Mouse (Mus musculus) forebrain, embryonic 11.5 days (tissue): ENCODE results near the gene A430033K04Rik. TPM values are rescaled to one million over a fixed set of nuclear protein-coding genes. Genes with fewer than 3 reads are reported as not detected.

Experiments
- ATAC-seq: fragments of 200-750 bp; cut with Nextera tagmentation; replicated peaks from 2 replicates; pipeline ENCODE4 v1.8.0; 2017; ENCODE audit warnings: moderate TSS enrichment; ENCODE audit not compliant: low FRiP score
- DNase-seq: peaks from one replicate; pipeline ENCODE4 v3.0.0-alpha.2; 2017; ENCODE audit warnings: low spot score
- H3K27ac ChIP-seq: fragments of 300-500 bp; sonication (generic); 2 replicates; pipeline ENCODE4 v1.5.1; 2014; ENCODE audit warnings: low read depth, low read length
- H3K27me3 ChIP-seq: fragments of 300-500 bp; sonication (generic); 2 replicates; pipeline ENCODE4 v1.6.1; 2014; ENCODE audit warnings: mild to moderate bottlenecking, low read length, mixed read lengths; ENCODE audit not compliant: control insufficient read depth, insufficient read depth
- H3K36me3 ChIP-seq: fragments of 300-500 bp; sonication (generic); 2 replicates; pipeline ENCODE4 v1.6.1; 2014; ENCODE audit warnings: mild to moderate bottlenecking, low read length, moderate library complexity, mixed read lengths; ENCODE audit not compliant: control insufficient read depth, insufficient read depth
- H3K4me1 ChIP-seq: fragments of 300-500 bp; sonication (generic); replicated peaks from 2 replicates; pipeline ENCODE4 v1.6.1; 2014; ENCODE audit warnings: low read length, mixed read lengths; ENCODE audit not compliant: control insufficient read depth, insufficient read depth
- H3K4me2 ChIP-seq: fragments of 300-500 bp; sonication (generic); 2 replicates; pipeline ENCODE4 v1.6.1; 2014; ENCODE audit warnings: low read depth, mild to moderate bottlenecking, low read length, moderate library complexity, mixed read lengths; ENCODE audit not compliant: severe bottlenecking
- H3K4me3 ChIP-seq: fragments of 300-500 bp; sonication (generic); 2 replicates; pipeline ENCODE4 v1.5.1; 2014; ENCODE audit warnings: low read depth, low read length
- H3K9ac ChIP-seq: fragments of 300-500 bp; sonication (generic); 2 replicates; pipeline ENCODE4 v1.6.1; 2014; ENCODE audit warnings: low read length
- H3K9me3 ChIP-seq: fragments of 300-500 bp; sonication (generic); 2 replicates; pipeline ENCODE4 v1.6.1; 2016; ENCODE audit warnings: low read length, mixed read lengths; ENCODE audit not compliant: control insufficient read depth
- WGBS: fragments of 180-500 bp; shearing (Covaris S2); extraction: QIAGEN DNeasy Blood & Tissue Kit; methylation state at CpG from one replicate; pipeline ENCODE4 v1.1.7; 2014; 5-methylcytosine and 5-hydroxymethylcytosine counted together
- microRNA-seq: library from miRNA; unstranded; fragments of <30 nt; microRNA quantifications from one replicate; pipeline ENCODE4, GENCODE M21; 2016; ENCODE audit not compliant: insufficient number of aligned reads
- polyA plus RNA-seq: library from polyadenylated mRNA; unstranded; fragments of >200 nt; fragmentation: Nextera tagmentation; extraction: Ambion mirVana; gene quantifications from 2 replicates; pipeline ENCODE4 v1.2.1, GENCODE M21; 2014

A430033K04Rik gene
- polyA plus RNA-seq, 1 experiment from 2014 or later, result 11.9 TPM

DNA sequence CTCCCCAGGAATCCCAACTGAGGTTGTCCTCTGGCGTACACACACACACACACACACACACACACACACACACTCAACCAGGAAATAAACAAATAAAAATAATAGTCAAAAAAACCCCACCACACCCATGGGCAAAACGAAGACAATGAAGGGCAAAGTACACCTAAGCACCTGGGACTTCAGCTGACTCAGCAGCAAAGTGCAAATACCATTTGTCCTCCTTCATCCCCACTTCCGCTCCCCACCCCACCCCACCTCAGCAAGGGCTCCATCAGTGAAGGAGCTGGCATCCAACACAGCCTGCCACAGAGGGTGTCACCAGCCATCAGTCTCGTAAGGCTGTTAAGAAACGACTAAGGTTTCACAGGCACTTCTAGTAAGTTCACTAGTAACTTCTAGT, 64.8 kb downstream of the A430033K04Rik start:
- Histone ChIP-seq H3K4me2 (no peak overlapping the region), H3K9ac (no peak overlapping the region), H3K27ac (no peak overlapping the region), H3K4me1 (no peaks in the 10 kb centered on the region), H3K9me3 (no peaks in the 10 kb centered on the region), H3K36me3 (no peaks in the 10 kb centered on the region), H3K27me3 (no peaks in the 10 kb centered on the region), H3K4me3 (no peak overlapping the region)
- no peak for ATAC-seq
- WGBS, result 87% methylated on average over 5 of the region's 5 CpGs
- DNase-seq, result no peak

DNA sequence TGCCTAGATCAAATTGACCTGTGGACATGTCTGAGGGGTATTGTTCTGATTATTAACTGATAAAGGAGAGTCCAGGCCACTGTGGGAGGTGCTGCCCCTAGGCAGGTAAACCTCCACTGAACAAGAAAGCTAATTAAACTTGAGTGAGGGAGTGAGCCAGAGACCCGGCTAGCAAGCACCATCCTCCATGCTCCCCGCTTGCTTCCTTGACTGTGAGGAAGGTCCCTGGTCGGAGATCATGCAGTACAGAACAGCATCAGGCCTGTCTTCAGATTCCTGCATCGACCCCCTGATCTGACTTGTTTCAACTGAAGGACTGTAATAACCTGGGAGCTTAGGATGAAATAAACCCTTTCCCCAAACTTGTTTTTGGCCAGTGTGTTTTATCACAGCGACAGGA, 66.6 kb downstream of the A430033K04Rik start:
- H3K4me1 ChIP-seq, result no peaks in the 10 kb centered on the region
- WGBS, result 68% methylated on average over 5 of the region's 5 CpGs
- H3K36me3 ChIP-seq, result no peaks in the 10 kb centered on the region
- no peak overlapping the region for H3K9ac ChIP-seq
- H3K27me3 ChIP-seq, result no peaks in the 10 kb centered on the region
- H3K4me3 ChIP-seq, result no peak overlapping the region
- DNase-seq (peak; percentile 55), ATAC-seq (no peak)
- H3K4me2 ChIP-seq, result no peak overlapping the region
- H3K27ac ChIP-seq, result no peak overlapping the region
- H3K9me3 ChIP-seq, result no peaks in the 10 kb centered on the region

DNA sequence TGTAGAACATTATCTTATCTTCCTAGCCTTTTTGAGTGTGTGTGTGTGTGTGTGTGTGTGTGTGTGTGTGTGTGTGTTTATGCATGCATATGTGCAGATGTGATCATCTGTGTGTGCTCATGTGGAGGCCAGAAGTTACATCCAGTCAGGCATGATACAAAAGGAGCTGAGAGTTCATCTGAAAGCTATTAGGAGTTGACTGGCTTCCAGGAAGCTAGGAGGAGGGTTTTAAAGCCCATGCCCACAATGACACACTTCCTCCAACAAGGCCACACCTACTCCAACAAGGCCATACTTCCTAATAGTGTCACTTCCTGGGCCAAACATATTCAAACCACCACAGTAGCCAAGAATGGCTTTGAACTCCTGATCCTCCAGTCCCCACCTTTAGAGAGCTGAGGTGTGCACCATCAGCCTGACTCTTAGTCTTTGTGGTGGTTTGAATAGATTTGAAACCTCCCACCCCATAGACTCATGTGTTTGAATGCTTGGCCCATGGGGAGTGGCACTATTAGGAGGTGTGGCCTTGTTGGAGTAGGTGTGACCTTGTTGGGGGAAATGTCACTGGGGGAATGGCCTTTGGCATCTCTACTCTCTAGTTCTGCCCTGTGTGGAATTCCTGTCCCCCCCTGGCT, 70.4 kb downstream of the A430033K04Rik start:
- no peak for ATAC-seq

DNA sequence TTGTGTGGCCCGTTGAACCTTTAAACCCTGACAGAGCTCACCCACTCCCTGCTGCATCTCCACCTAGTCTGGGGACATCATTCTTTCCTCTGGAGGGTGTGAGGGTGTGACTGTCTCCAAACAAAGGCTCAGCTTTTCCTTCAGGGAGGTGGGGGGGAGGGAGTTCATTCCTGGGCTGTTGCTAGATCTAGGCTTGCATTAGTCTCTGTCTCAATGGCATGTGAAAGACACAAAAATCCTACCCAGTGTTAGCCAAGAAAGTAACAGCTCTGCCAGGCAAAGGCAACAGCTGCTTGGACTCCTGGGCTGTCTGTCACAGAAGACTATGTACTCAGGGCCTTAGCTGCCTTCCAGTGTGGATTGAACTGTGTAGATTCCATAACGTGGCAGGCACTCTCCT, 71.4 kb downstream of the A430033K04Rik start:
- WGBS, result 61% methylated on average over 2 of the region's 2 CpGs
- Histone ChIP-seq H3K9me3 (no peaks in the 10 kb centered on the region), H3K4me2 (no peak overlapping the region), H3K4me1 (no peaks in the 10 kb centered on the region), H3K27me3 (no peaks in the 10 kb centered on the region), H3K36me3 (no peaks in the 10 kb centered on the region), H3K4me3 (no peak overlapping the region), H3K9ac (no peak overlapping the region), H3K27ac (no peak overlapping the region)
- no peak for ATAC-seq
- peak; percentile 6 for DNase-seq

More for the DNA sequence above, 70.4 kb downstream of the A430033K04Rik start:
- no peak overlapping the region for H3K9ac ChIP-seq
- H3K4me3 ChIP-seq, result no peak overlapping the region
- H3K27me3 ChIP-seq, result no peaks in the 10 kb centered on the region
- H3K36me3 ChIP-seq, result no peaks in the 10 kb centered on the region
- no peak overlapping the region for H3K27ac ChIP-seq
- H3K4me1 ChIP-seq, result no peaks in the 10 kb centered on the region
- H3K4me2 ChIP-seq, result no peak overlapping the region
- no peaks in the 10 kb centered on the region for H3K9me3 ChIP-seq
- DNase-seq, result peak; percentile 19

DNA sequence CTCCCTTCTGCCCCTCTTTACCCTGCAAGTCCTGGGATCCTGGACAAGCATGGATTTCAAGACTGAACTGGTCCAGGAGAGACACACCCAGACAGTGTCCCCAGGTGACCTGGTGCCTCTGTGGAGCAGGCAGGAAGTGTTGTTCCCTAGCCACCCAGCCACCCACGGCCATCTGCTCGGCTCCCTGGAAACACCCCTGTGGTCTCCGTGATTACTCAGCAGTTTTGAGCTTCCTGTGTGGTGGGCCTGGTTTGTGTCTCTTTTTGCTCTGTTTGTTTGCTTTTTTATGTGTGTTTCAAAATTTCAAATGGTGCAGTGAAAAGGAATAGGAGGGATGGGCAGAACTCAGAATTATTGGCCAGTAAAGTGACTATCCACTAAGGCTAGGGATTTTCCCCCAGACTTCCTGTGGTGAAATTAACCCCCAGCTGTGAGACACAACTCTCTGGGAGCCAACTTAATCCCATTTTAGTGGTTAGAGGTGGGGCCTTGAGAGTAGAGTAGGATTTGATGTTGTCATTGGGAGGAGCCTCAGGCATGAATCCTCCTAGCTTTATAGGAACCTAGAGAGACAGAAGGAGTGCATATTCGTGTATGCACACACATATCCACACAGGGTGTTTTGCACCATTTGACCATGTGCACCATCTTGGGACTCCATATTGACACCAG, 72.0 kb downstream of the A430033K04Rik start:
- Histone ChIP-seq H3K9me3 (no peaks in the 10 kb centered on the region), H3K9ac (no peak overlapping the region), H3K27me3 (no peaks in the 10 kb centered on the region), H3K4me2 (no peak overlapping the region), H3K27ac (no peak overlapping the region), H3K36me3 (no peaks in the 10 kb centered on the region), H3K4me1 (no peaks in the 10 kb centered on the region), H3K4me3 (no peak overlapping the region)
- ATAC-seq (no peak), DNase-seq (no peak)
- 54% methylated on average over 4 of the region's 4 CpGs for WGBS

DNA sequence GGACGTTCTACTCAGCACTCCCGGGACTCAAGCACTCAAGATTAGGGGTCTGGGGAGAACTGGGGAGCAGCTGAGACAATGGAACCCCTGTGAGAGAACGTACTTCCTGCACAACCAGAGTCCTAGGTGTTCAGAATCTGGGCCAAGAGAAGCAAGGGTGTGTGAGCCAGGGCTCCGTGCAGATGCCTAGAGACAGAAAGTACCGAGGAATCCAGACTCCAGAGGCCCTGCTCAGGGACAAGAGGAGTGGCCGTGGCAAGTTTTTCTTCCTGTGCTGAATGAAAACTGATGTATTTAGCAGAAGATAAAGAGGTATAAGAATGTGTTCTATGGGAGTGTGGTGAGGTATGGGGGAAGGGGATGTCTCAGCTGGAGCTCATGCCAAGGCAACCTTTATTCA, 74.8 kb downstream of the A430033K04Rik start:
- no peak overlapping the region for H3K4me2 ChIP-seq
- DNase-seq (no peak), ATAC-seq (no peak)
- H3K9me3 ChIP-seq, result no peaks in the 10 kb centered on the region
- no peaks in the 10 kb centered on the region for H3K27me3 ChIP-seq
- H3K4me1 ChIP-seq, result no peaks in the 10 kb centered on the region
- H3K9ac ChIP-seq, result no peak overlapping the region
- H3K27ac ChIP-seq, result no peak overlapping the region
- no peaks in the 10 kb centered on the region for H3K36me3 ChIP-seq
- 73% methylated on average over 6 of the region's 6 CpGs for WGBS
- H3K4me3 ChIP-seq, result no peak overlapping the region

Small RNA genes within 50 kb of the gene (microRNA-seq; reads per million reads assigned to microRNA genes)
- gene Gm24082, result not detected

Other genes with a start within 250 kb of the A430033K04Rik start
- gene Zfp157, start 181.4 kb upstream of the A430033K04Rik start, polyA plus RNA-seq, result 50.4 and 53.7 TPM in 2 replicates
- gene 1700123K08Rik, start 58.1 kb upstream of the A430033K04Rik start, polyA plus RNA-seq, result not detected in 2 replicates
- gene Zfp68, start 3.1 kb upstream of the A430033K04Rik start, polyA plus RNA-seq, result 65.0 and 67.5 TPM in 2 replicates
- 11.2 and 14.4 TPM in 2 replicates for gene Fam20c, start 131.7 kb downstream of the A430033K04Rik start, polyA plus RNA-seq
- gene Gm5294, start 197.2 kb downstream of the A430033K04Rik start, polyA plus RNA-seq, result not detected in 2 replicates